Mouse (Mus musculus) heart, embryonic 14.5 days (tissue): ENCODE data around the gene Gm21969. TPM values are rescaled to one million over a fixed set of nuclear protein-coding genes. Genes with fewer than 3 reads are reported as not detected.

Source experiments
- ATAC-seq: fragments of 200-750 bp; cut with Nextera tagmentation; 2 replicates; pipeline ENCODE4 v1.8.0; 2017; ENCODE audit warnings: low read depth, moderate TSS enrichment; ENCODE audit not compliant: insufficient number of reproducible peaks, insufficient read depth, low FRiP score
- H3K27ac ChIP-seq, 2 experiments: fragments of 200-500 bp in 1 of 2; fragments of 300-500 bp in 1 of 2; sonication (generic) in 1 of 2; replicated peaks in 1 of 2; 2 replicates each; pipeline ENCODE4 v1.5.1; 2012 to 2014; ENCODE audit warnings: low read depth in 2 of 2, low read length in 2 of 2, control low read depth in 1 of 2, mild to moderate bottlenecking in 1 of 2, mixed read lengths in 1 of 2; ENCODE audit not compliant: control insufficient read depth in 1 of 2, insufficient read depth in 1 of 2
- H3K27me3 ChIP-seq: fragments of 300-500 bp; sonication (generic); 2 replicates; pipeline ENCODE4 v1.6.1; 2014; ENCODE audit warnings: mild to moderate bottlenecking, low read length, control low read depth; ENCODE audit not compliant: control insufficient read depth, insufficient read depth
- H3K36me3 ChIP-seq: fragments of 300-500 bp; sonication (generic); 2 replicates; pipeline ENCODE4 v1.6.1; 2014; ENCODE audit warnings: mild to moderate bottlenecking, control low read depth, low read length, mixed read lengths; ENCODE audit not compliant: control insufficient read depth, insufficient read depth
- H3K4me1 ChIP-seq, 2 experiments: fragments of 200-500 bp in 1 of 2; fragments of 300-500 bp in 1 of 2; sonication (generic) in 1 of 2; 2 replicates each; pipeline ENCODE4 v1.6.1; 2012 to 2014; ENCODE audit warnings: low read length in 2 of 2, control low read depth in 1 of 2, mixed read lengths in 1 of 2; ENCODE audit not compliant: control insufficient read depth in 2 of 2, insufficient read depth in 2 of 2
- H3K4me2 ChIP-seq: fragments of 300-500 bp; sonication (generic); 2 replicates; pipeline ENCODE4 v1.6.1; 2014; ENCODE audit warnings: mild to moderate bottlenecking, low read length
- H3K4me3 ChIP-seq, 2 experiments: fragments of 200-500 bp in 1 of 2; fragments of 300-500 bp in 1 of 2; sonication (generic) in 1 of 2; 2 replicates each; pipeline ENCODE4 v1.5.1; 2012 to 2014; ENCODE audit warnings: low read length in 2 of 2, mild to moderate bottlenecking in 2 of 2, control low read depth in 1 of 2, low read depth in 1 of 2, moderate library complexity in 1 of 2; ENCODE audit not compliant: control insufficient read depth in 1 of 2, insufficient read depth in 1 of 2
- H3K9ac ChIP-seq: fragments of 300-500 bp; sonication (generic); 2 replicates; pipeline ENCODE4 v1.6.1; 2014; ENCODE audit warnings: mild to moderate bottlenecking, low read length
- H3K9me3 ChIP-seq: fragments of 300-500 bp; sonication (generic); 2 replicates; pipeline ENCODE4 v1.6.1; 2016; ENCODE audit warnings: low read length, control low read depth; ENCODE audit not compliant: control insufficient read depth
- WGBS: fragments of 180-500 bp; shearing (Covaris S2); extraction: QIAGEN DNeasy Blood & Tissue Kit; methylation state at CpG from one replicate; pipeline ENCODE4 v1.1.7; 2014; 5-methylcytosine and 5-hydroxymethylcytosine counted together
- polyA plus RNA-seq: library from polyadenylated mRNA; unstranded; fragments of >200 nt; fragmentation: Nextera tagmentation; extraction: Ambion mirVana; gene quantifications from 2 replicates; pipeline ENCODE4 v1.2.1, GENCODE M21; 2014

Gm21969 gene
- polyA plus RNA-seq, 1 experiment from 2014 or later = not detected

GRCm38 (mm10) chr4:139587370-139587769 lies 15.6 kb upstream of the Gm21969 start:
- Histone ChIP-seq H3K9ac (no peak overlapping the region), H3K27me3 (no peaks in the 10 kb centered on the region), H3K36me3 (no peaks in the 10 kb centered on the region), H3K4me2 (no peak overlapping the region), H3K4me1 (peaks cover 27 to 38% of the 10 kb centered on the region in 2 experiments), H3K9me3 (no peaks in the 10 kb centered on the region), H3K4me3 (no peak overlapping the region), H3K27ac (no peak overlapping the region)
- ATAC-seq = no peak
- WGBS = 77% methylated on average over 4 of the region's 4 CpGs

- Histone ChIP-seq H3K9ac (no peak overlapping the region), H3K9me3 (no peaks in the 10 kb centered on the region), H3K4me1 (peaks cover 25 to 38% of the 10 kb centered on the region in 2 experiments), H3K36me3 (no peaks in the 10 kb centered on the region), H3K27me3 (no peaks in the 10 kb centered on the region), H3K27ac (no peak overlapping the region), H3K4me3 (no peak overlapping the region), H3K4me2 (no peak overlapping the region)
- 67% methylated on average over 4 of the region's 4 CpGs for WGBS
- ATAC-seq = no peak
Observed at GRCm38 (mm10) chr4:139587773-139588172, 15.2 kb upstream of the Gm21969 start.

DNA sequence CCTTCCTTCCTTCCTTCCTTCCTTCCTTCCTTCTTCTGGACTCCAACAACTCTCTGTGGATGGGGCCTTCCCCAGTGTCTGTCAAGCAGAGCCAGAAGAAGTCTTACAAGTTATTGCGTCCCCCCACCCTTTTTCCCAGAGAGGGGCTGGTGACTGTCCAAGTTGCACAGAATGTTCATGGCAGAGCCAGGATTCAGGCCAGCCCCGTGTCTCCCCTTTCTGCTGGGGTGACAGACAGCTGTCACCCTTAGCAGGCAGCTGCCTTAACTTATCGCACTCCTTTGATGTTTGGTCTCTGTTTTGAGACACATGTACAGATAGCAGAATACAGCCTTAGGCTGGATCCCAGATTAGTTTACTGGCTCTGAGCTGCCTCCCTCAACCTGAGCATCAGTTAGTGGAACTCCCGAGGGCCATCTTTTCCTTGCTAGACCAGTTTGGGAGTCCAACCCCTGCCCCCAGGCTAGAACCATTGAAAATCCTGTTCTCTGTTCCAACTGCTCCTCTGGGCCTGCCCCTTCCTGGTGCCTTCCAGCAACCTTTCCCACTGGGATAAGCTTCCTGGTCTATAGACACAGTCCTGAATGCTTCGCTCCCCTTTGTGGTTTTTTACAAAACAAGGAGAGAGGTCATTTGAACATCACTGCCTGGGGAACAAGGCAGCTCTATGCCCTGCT lies 13.5 kb upstream of the Gm21969 start:
- Histone ChIP-seq H3K27me3 (no peaks in the 10 kb centered on the region), H3K36me3 (no peaks in the 10 kb centered on the region), H3K4me2 (no peak overlapping the region), H3K27ac (no peak overlapping the region), H3K9ac (0 out of 2 replicates have a peak overlapping the region, but pooled peaks have one; percentile 26), H3K4me1 (peaks cover 25 to 33% of the 10 kb centered on the region in 2 experiments), H3K4me3 (no peak overlapping the region), H3K9me3 (no peaks in the 10 kb centered on the region)
- ATAC-seq = no peak
- 50% methylated on average over 5 of the region's 5 CpGs for WGBS

DNA sequence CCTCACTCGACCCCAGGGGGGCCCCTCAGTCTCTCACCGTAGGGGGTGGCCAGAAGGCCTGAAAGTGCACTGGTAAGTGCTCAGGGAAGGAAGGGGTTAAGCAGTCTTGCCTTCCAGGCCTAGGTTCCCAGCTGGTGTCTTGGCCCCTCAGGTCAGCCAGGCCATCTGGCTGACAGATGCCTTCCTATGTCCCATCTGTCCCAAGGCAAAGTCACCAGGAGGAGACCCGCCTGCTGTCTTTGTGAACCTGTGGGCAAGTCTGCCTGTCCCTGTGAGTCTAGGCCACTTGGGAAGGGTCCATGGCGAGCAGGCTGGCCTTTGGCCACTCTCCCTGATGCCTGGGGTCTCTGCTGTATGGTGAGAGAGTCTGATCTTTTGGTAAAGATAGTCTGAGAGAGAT lies 12.5 kb upstream of the Gm21969 start:
- ATAC-seq = no peak
- Histone ChIP-seq H3K4me2 (no peak overlapping the region), H3K36me3 (no peaks in the 10 kb centered on the region), H3K4me3 (no peak overlapping the region), H3K27ac (no peak overlapping the region), H3K9me3 (no peaks in the 10 kb centered on the region), H3K9ac (no peak overlapping the region), H3K27me3 (no peaks in the 10 kb centered on the region), H3K4me1 (peaks cover 24 to 37% of the 10 kb centered on the region in 2 experiments)
- 60% methylated on average over 4 of the region's 4 CpGs for WGBS

- Histone ChIP-seq H3K9ac (no peak overlapping the region), H3K27ac (no peak overlapping the region)
- 62% methylated on average over 7 of the region's 7 CpGs for WGBS
Observed at GRCm38 (mm10) chr4:139592895-139593294, 10.1 kb upstream of the Gm21969 start.

GRCm38 (mm10) chr4:139593383-139593782 lies 9.6 kb upstream of the Gm21969 start:
- WGBS = 77% methylated on average over 6 of the region's 6 CpGs
- Histone ChIP-seq H3K27ac (no peak overlapping the region), H3K4me1 (peaks cover 33 to 50% of the 10 kb centered on the region in 2 experiments), H3K36me3 (no peaks in the 10 kb centered on the region), H3K27me3 (no peaks in the 10 kb centered on the region), H3K9ac (no peak overlapping the region), H3K4me2 (no peak overlapping the region), H3K4me3 (no peak overlapping the region), H3K9me3 (no peaks in the 10 kb centered on the region)
- no peak for ATAC-seq

More at GRCm38 (mm10) chr4:139592895-139593294, 10.1 kb upstream of the Gm21969 start:
- H3K4me2 ChIP-seq = no peak overlapping the region
- no peaks in the 10 kb centered on the region for H3K9me3 ChIP-seq
- no peak overlapping the region for H3K4me3 ChIP-seq
- H3K4me1 ChIP-seq = peaks cover 28 to 45% of the 10 kb centered on the region in 2 experiments
- no peaks in the 10 kb centered on the region for H3K36me3 ChIP-seq
- no peak for ATAC-seq
- H3K27me3 ChIP-seq = no peaks in the 10 kb centered on the region

DNA sequence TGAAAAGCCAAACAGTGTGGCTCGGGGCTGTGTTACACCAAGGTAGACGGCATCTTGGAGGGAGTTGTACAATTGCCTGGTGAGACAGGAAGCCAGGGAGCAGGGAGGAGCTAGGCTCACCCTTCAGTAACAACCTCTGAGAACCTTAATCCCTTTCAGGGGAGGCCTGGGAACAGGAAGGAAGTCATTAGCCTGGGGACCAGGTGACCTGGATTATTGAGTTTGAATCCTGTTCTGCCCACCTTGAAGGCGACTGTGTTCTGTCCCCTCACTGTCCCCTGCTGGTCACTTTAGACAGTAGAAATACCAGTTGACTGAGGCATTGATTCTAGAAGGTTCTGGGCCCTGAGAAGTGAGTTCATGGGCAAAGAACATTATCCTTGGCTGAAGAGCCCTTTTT lies 8.9 kb upstream of the Gm21969 start:
- H3K36me3 ChIP-seq = no peaks in the 10 kb centered on the region
- ATAC-seq = no peak
- H3K27ac ChIP-seq = 0 out of 4 replicates have a peak overlapping the region, but pooled peaks of 1 of the 2 experiments have one; percentile 16
- H3K9me3 ChIP-seq = no peaks in the 10 kb centered on the region
- WGBS = 69% methylated on average over 3 of the region's 3 CpGs
- no peak overlapping the region for H3K4me2 ChIP-seq
- peaks cover 38 to 53% of the 10 kb centered on the region in 2 experiments for H3K4me1 ChIP-seq
- no peak overlapping the region for H3K9ac ChIP-seq
- no peaks in the 10 kb centered on the region for H3K27me3 ChIP-seq
- no peak overlapping the region for H3K4me3 ChIP-seq

DNA sequence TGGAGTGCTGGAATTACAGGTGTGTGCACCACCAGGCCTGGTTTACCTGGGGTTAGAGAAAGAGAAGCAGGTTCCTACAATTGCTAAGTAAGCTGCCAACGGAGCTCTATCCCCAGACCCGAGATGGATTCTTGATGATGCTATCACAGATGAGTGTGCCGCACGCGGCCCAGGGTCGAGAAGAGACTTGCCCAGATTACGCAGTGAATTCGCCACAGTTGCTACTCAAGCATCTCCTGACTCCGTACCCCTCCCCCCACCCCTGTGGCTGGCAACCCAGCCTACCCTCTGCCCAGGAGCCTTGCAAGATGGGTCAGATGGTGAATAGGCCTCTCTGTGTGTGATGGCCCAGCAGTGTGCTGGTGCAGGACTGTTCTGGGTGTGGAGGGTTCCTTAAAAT lies 6.3 kb upstream of the Gm21969 start:
- H3K9ac ChIP-seq = no peak overlapping the region
- no peak overlapping the region for H3K4me3 ChIP-seq
- H3K4me1 ChIP-seq = peaks cover 54 to 63% of the 10 kb centered on the region in 2 experiments
- 45% methylated on average over 9 of the region's 9 CpGs for WGBS
- H3K9me3 ChIP-seq = no peaks in the 10 kb centered on the region
- peak overlapping the region in 1 of 2 experiments; percentile 79; a peak in 3 of 4 replicates for H3K27ac ChIP-seq
- H3K4me2 ChIP-seq = no peak overlapping the region
- no peaks in the 10 kb centered on the region for H3K27me3 ChIP-seq
- ATAC-seq = no peak
- H3K36me3 ChIP-seq = no peaks in the 10 kb centered on the region
